Mouse (Mus musculus) olfactory bulb, adult 2 months (tissue): ENCODE results near the gene Mypop.

Experiments
- CTCF ChIP-seq: fragments of 200-500 bp; IDR thresholded peaks from 2 replicates; pipeline ENCODE4 v1.5.1; 2012; ENCODE audit warnings: low read depth, mild to moderate bottlenecking, low read length, moderate library complexity; ENCODE audit not compliant: insufficient read depth
- POLR2A ChIP-seq: fragments of 200-500 bp; IDR thresholded peaks from 2 replicates; pipeline ENCODE4 v1.6.1; 2012; ENCODE audit warnings: mild to moderate bottlenecking, low read depth, low read length, moderate library complexity; ENCODE audit not compliant: insufficient read depth

GRCm38 (mm10) chr7:19017909-19018308 is 26.9 kb downstream of the Mypop start:
- TF ChIP-seq POLR2A: no peak
- no peak for TF ChIP-seq CTCF
